In the genomic region with DNA sequence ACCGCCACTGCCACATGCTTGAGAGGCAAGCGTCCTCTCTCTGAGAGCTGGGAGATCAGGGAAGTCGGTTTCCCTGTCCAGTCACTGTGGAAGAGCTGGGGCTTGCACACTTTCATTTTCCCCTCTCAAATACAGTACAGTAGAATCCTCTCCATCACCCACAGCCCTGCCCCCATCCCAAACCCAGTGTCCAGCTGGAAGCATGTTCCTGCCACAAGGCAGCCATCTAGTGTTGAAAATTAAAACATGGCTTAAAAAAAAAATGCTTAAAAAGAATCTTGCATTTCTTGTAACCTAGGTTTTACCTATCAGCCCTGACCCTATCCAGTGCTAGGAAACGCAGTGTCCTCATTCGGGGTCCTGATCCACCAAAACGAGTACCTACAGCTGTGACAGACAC, we compare ENCODE assay signal across 10 mouse cellular contexts. TPM values are rescaled to one million over a fixed set of nuclear protein-coding genes. Genes with fewer than 3 reads are reported as not detected.
DNase-seq lines count a peak whose midpoint lies in the region; ATAC-seq and TF ChIP-seq lines count a peak whose summit lies in the region.
"Had no signal": no experiment of that assay in that cellular context is flagged by ENCODE, and none has a peak within 500 bp of the region (broad histone marks: within the 10 kb centered on the region; RNA-seq: fewer than 3 reads in every experiment).

No protein-coding gene starts in this region.

- H3K9me3 ChIP-seq in lung, postnatal 0 days (ENCODE audit: low read length): no peaks in the 10 kb centered on the region
- H3K9me3 ChIP-seq: forebrain, embryonic 10.5 days; lung, embryonic 15.5 days had no signal

- no peaks in the 10 kb centered on the region for H3K27me3 ChIP-seq in lung, postnatal 0 days (replicated peaks; ENCODE audit: insufficient read depth, low read length)
- H3K27me3 ChIP-seq in thymus, adult 2 months (ENCODE audit: control insufficient read depth, insufficient read depth, low read length): no peaks in the 10 kb centered on the region
- H3K27me3 ChIP-seq: lung, embryonic 15.5 days had no signal

- intact Hi-C loops in gastrocnemius, postnatal 36 days (cut with DNase I): no loop called here

- H3K4me3 ChIP-seq in lung, postnatal 0 days (ENCODE audit: low read depth, low read length): no peak overlapping the region
- H3K4me3 ChIP-seq in thymus, adult 2 months (ENCODE audit: control insufficient read depth, insufficient read depth, low read length): no peak overlapping the region
- H3K4me3 ChIP-seq: forebrain, embryonic 10.5 days; lung, embryonic 15.5 days had no signal

- WGBS in lung, postnatal 0 days: 67% methylated on average over 4 of the region's 6 CpGs
- WGBS in thymus, adult 2 months: 70% methylated on average over 6 of the region's 6 CpGs

- H3K9ac ChIP-seq in lung, postnatal 0 days (replicated peaks; ENCODE audit: low read depth): no peak overlapping the region
- H3K9ac ChIP-seq: lung, embryonic 15.5 days had no signal

- TF ChIP-seq POLR2A in thymus, adult 2 months (IDR thresholded peaks at IDR 0.05; ENCODE audit: control insufficient read depth, extremely low read depth, insufficient read depth, low read length, poor library complexity): no peak

- TF ChIP-seq EP300 in lung, postnatal 0 days (IDR thresholded peaks at IDR 0.05): no peak

- H3K36me3 ChIP-seq in lung, postnatal 0 days (ENCODE audit: insufficient read depth, low read length): no peaks in the 10 kb centered on the region
- H3K36me3 ChIP-seq in thymus, adult 2 months (ENCODE audit: control insufficient read depth, insufficient read depth, low read length): no peaks in the 10 kb centered on the region
- H3K36me3 ChIP-seq: forebrain, embryonic 10.5 days; lung, embryonic 15.5 days had no signal

- H3K27ac ChIP-seq in lung, postnatal 0 days (ENCODE audit: low read length): no peak overlapping the region
- H3K27ac ChIP-seq in thymus, adult 2 months (ENCODE audit: control insufficient read depth, insufficient read depth, low read length): no peak overlapping the region
- H3K27ac ChIP-seq: forebrain, embryonic 10.5 days; lung, embryonic 15.5 days had no signal

- TF ChIP-seq CTCF in lung, postnatal 0 days (IDR thresholded peaks at IDR 0.05): no peak; the same call in 1 of the 2 replicates
- no peak for TF ChIP-seq CTCF in thymus, adult 2 months (IDR thresholded peaks at IDR 0.05; ENCODE audit: borderline replicate concordance, control insufficient read depth, extremely low read depth, insufficient read depth, low read length, poor library complexity)

- peak; percentile 11 for DNase-seq in gastrocnemius, adult 18-20 months (ENCODE audit: low spot score)
- no peak for DNase-seq in gastrocnemius, postnatal 36 days
- peak; percentile 11 for DNase-seq in lung, postnatal 0 days (ENCODE audit: low spot score)
- no peak for DNase-seq in lung, postnatal 25 days (ENCODE audit: low spot score)
- DNase-seq in heart, adult 9 months (ENCODE audit: low spot score in 2 of 2): peak; percentile 17 to 19
- DNase-seq in thymus, adult 2 months: no peak
- no peak for DNase-seq in retina, postnatal 1 day

- H3K4me2 ChIP-seq in lung, postnatal 0 days (replicated peaks; ENCODE audit: low read depth, low read length): no peak overlapping the region
- H3K4me2 ChIP-seq: lung, embryonic 15.5 days had no signal

- ATAC-seq in lung, postnatal 0 days: no peak
- peak; percentile 29; the same call in 1 of the 2 replicates for ATAC-seq in megakaryocyte progenitor cell, adult 5-6 weeks (replicated peaks; ENCODE audit: poor library complexity)

- H3K4me1 ChIP-seq in lung, postnatal 0 days (ENCODE audit: insufficient read depth, low read depth, low read length): no peaks in the 10 kb centered on the region
- H3K4me1 ChIP-seq in thymus, adult 2 months (replicated peaks; ENCODE audit: control insufficient read depth, insufficient read depth, low read length): no peaks in the 10 kb centered on the region
- H3K4me1 ChIP-seq: forebrain, embryonic 10.5 days; lung, embryonic 15.5 days had no signal

RNA-seq across cellular contexts. Expression of a gene that starts 2.3 kb away (rescaled TPM):
- 10 to 100 TPM; 16.3 to 26.1 TPM for total RNA-seq in gastrocnemius, adult 18-20 months (2021)
- total RNA-seq in gastrocnemius, postnatal 36 days (2021): 10 to 100 TPM; 17.5 TPM
- 18.7 and 18.8 TPM in 2 replicates for polyA plus RNA-seq in lung, postnatal 0 days (2015; fragmentation: Nextera tagmentation; extraction: Ambion mirVana)
- not detected in 2 replicates for total RNA-seq in megakaryocyte progenitor cell, adult 5-6 weeks (2015)
- total RNA-seq in megakaryocyte progenitor cell, adult 5-6 weeks (2017): not detected in 2 replicates
- polyA plus RNA-seq in thymus, adult 2 months (2012; rRNA removed): 17.3 and 26.8 TPM in 2 replicates

RNA-seq across cellular contexts. Expression of a gene that starts 25.6 kb away (rescaled TPM):
- 1 to 10 TPM in 1 of 2 experiments, under 1 TPM in 1; 0.84 to 1.4 TPM for total RNA-seq in gastrocnemius, adult 18-20 months (2021)
- 1 to 10 TPM in 1 of 2 experiments, under 1 TPM in 1; 0.89 to 1.2 TPM for total RNA-seq in gastrocnemius, postnatal 36 days (2021)
- 0.06 TPM in 1 of 2 replicates, not detected in the other for polyA plus RNA-seq in lung, postnatal 0 days (2015; fragmentation: Nextera tagmentation; extraction: Ambion mirVana)
- total RNA-seq in megakaryocyte progenitor cell, adult 5-6 weeks (2015): not detected in 2 replicates
- not detected in 2 replicates for total RNA-seq in megakaryocyte progenitor cell, adult 5-6 weeks (2017)
- not detected in 2 replicates for polyA plus RNA-seq in thymus, adult 2 months (2012; rRNA removed)
- polyA plus RNA-seq: forebrain, embryonic 10.5 days; lung, embryonic 15.5 days had no signal

RNA-seq across cellular contexts. Expression of a gene that starts 32.3 kb away (rescaled TPM):
- 10 to 100 TPM in 1 of 2 experiments, 1 to 10 TPM in 1; 8.4 to 10.8 TPM for total RNA-seq in gastrocnemius, adult 18-20 months (2021)
- 1 to 10 TPM; 7.3 to 8.3 TPM for total RNA-seq in gastrocnemius, postnatal 36 days (2021)
- polyA plus RNA-seq in lung, postnatal 0 days (2015; fragmentation: Nextera tagmentation; extraction: Ambion mirVana): 23.2 and 24.7 TPM in 2 replicates
- 2.8 and 3.3 TPM in 2 replicates for total RNA-seq in megakaryocyte progenitor cell, adult 5-6 weeks (2015)
- total RNA-seq in megakaryocyte progenitor cell, adult 5-6 weeks (2017): 3.5 and 4.0 TPM in 2 replicates
- polyA plus RNA-seq in thymus, adult 2 months (2012; rRNA removed): 9.9 and 11.3 TPM in 2 replicates

RNA-seq across cellular contexts. Expression of a gene that starts 51.6 kb away (rescaled TPM):
- under 1 TPM; 0.50 to 0.57 TPM for total RNA-seq in gastrocnemius, adult 18-20 months (2021)
- under 1 TPM; 0.46 to 0.59 TPM for total RNA-seq in gastrocnemius, postnatal 36 days (2021)
- 1.5 and 2.2 TPM in 2 replicates for polyA plus RNA-seq in lung, postnatal 0 days (2015; fragmentation: Nextera tagmentation; extraction: Ambion mirVana)
- total RNA-seq in megakaryocyte progenitor cell, adult 5-6 weeks (2015): 3.3 and 3.5 TPM in 2 replicates
- total RNA-seq in megakaryocyte progenitor cell, adult 5-6 weeks (2017): 5.6 and 6.8 TPM in 2 replicates
- polyA plus RNA-seq in thymus, adult 2 months (2012; rRNA removed): 1.2 and 1.5 TPM in 2 replicates

Comparison
In these comparisons a context has a peak if more than half of its experiments do, and no peak if none do; other contexts are left out.
1. DNase-seq: peak in gastrocnemius, adult 18-20 months (single experiment), lung, postnatal 0 days (single experiment) and heart, adult 9 months (2 of 2); none in gastrocnemius, postnatal 36 days (0 of 2), lung, postnatal 25 days (single experiment), thymus, adult 2 months (single experiment) and retina, postnatal 1 day (single experiment).
2. RNA of a gene that starts 2.3 kb away (total RNA-seq): 16.3 to 26.1 TPM in gastrocnemius, adult 18-20 months and 17.5 TPM in gastrocnemius, postnatal 36 days; not detected in megakaryocyte progenitor cell, adult 5-6 weeks; every median in the first group is over 10 times any median in the second.